Mouse (Mus musculus) retina, embryonic 14.5 days (tissue): ENCODE measurements around the gene Slc39a1.

Source experiments
- DNase-seq: peaks from one replicate; pipeline ENCODE4 v3.0.0-alpha.2; 2015; ENCODE audit warnings: low spot score

The Slc39a1 gene

GRCm38 (mm10) chr3:90247960-90248745, at the start of gene Slc39a1:
Slc39a1 (plus strand) TSS chr3:90248172.
- DNase-seq, result peak; percentile 98

- DNase-seq, result peak; percentile 50
Observed at GRCm38 (mm10) chr3:90202884-90203283, 45.1 kb upstream of the Slc39a1 start.

GRCm38 (mm10) chr3:90203619-90204018, 44.4 kb upstream of the Slc39a1 start:
- DNase-seq, result no peak

- DNase-seq, result no peak
Observed at GRCm38 (mm10) chr3:90204582-90204981, 43.4 kb upstream of the Slc39a1 start.

- DNase-seq, result no peak
Observed at GRCm38 (mm10) chr3:90208662-90209061, 39.3 kb upstream of the Slc39a1 start.

- no peak for DNase-seq
Observed at GRCm38 (mm10) chr3:90209908-90210566, 37.9 kb upstream of the Slc39a1 start.

GRCm38 (mm10) chr3:90211475-90212398, 36.2 kb upstream of the Slc39a1 start:
- no peak for DNase-seq

GRCm38 (mm10) chr3:90212723-90213122, 35.2 kb upstream of the Slc39a1 start:
- no peak for DNase-seq

GRCm38 (mm10) chr3:90213377-90213866, 34.5 kb upstream of the Slc39a1 start, which contains the start of the genes Rps27 and Rab13:
Rps27 (minus strand) TSS chr3:90213651.
Rab13 (plus strand) TSS chr3:90213695.
- DNase-seq, result peak; percentile 97

- DNase-seq, result peak; percentile 35
Observed at GRCm38 (mm10) chr3:90213956-90214684, 33.9 kb upstream of the Slc39a1 start.

- peak; percentile 19 for DNase-seq
Observed at GRCm38 (mm10) chr3:90215825-90216380, 32.1 kb upstream of the Slc39a1 start.

- DNase-seq, result peak; percentile 85
Observed at GRCm38 (mm10) chr3:90220088-90220487, 27.9 kb upstream of the Slc39a1 start.

- peak; percentile 65 for DNase-seq
Observed at GRCm38 (mm10) chr3:90220531-90220951, 27.4 kb upstream of the Slc39a1 start.

- no peak for DNase-seq
Observed at GRCm38 (mm10) chr3:90221123-90221522, 26.8 kb upstream of the Slc39a1 start.

GRCm38 (mm10) chr3:90222455-90222854, 25.5 kb upstream of the Slc39a1 start:
- DNase-seq, result no peak

GRCm38 (mm10) chr3:90222941-90223340, 25.0 kb upstream of the Slc39a1 start:
- no peak for DNase-seq

GRCm38 (mm10) chr3:90224331-90224730, 23.6 kb upstream of the Slc39a1 start:
- DNase-seq, result no peak

GRCm38 (mm10) chr3:90231075-90231474, 16.9 kb upstream of the Slc39a1 start:
- DNase-seq, result no peak

- peak; percentile 93 for DNase-seq
Observed at GRCm38 (mm10) chr3:90231507-90232333, 16.3 kb upstream of the Slc39a1 start, which contains the start of gene Jtb. Jtb (plus strand) TSS chr3:90231597.

GRCm38 (mm10) chr3:90241251-90241650, 6.7 kb upstream of the Slc39a1 start:
- DNase-seq, result no peak
